12 mouse cellular contexts compared by ENCODE assay signal in genomic region chr16:44549867-44550679, GRCm38 (mm10). TPM values are rescaled to one million over a fixed set of nuclear protein-coding genes. Genes with fewer than 3 reads are reported as not detected.
DNase-seq lines count a peak whose midpoint lies in the region; ATAC-seq and TF ChIP-seq lines count a peak whose summit lies in the region.
"Had no signal": no experiment of that assay in that cellular context is flagged by ENCODE, and none has a peak within 500 bp of the region (broad histone marks: within the 10 kb centered on the region; RNA-seq: fewer than 3 reads in every experiment).

No protein-coding gene starts in this region.

- 31% methylated on average over 7 of the region's 7 CpGs for WGBS in kidney, embryonic 14.5 days
- WGBS in hindbrain, embryonic 14.5 days, result 36% methylated on average over 7 of the region's 7 CpGs
- 42% methylated on average over 7 of the region's 7 CpGs for WGBS in midbrain, postnatal 0 days

- H3K4me1 ChIP-seq in kidney, embryonic 14.5 days (ENCODE audit: control insufficient read depth, insufficient read depth, low read length), result peaks cover 64% of the 10 kb centered on the region
- H3K4me1 ChIP-seq in hindbrain, embryonic 14.5 days (replicated peaks; ENCODE audit: control insufficient read depth, insufficient read depth, low read length), result peaks cover 61% of the 10 kb centered on the region
- H3K4me1 ChIP-seq in midbrain, postnatal 0 days (ENCODE audit: insufficient read depth, low read length), result peaks cover 16% of the 10 kb centered on the region

- no peak for ATAC-seq in kidney, embryonic 14.5 days (ENCODE audit: low FRiP score, low TSS enrichment)
- no peak for ATAC-seq in hindbrain, embryonic 14.5 days (ENCODE audit: low FRiP score)
- peak; percentile 29; the same call in 1 of the 2 replicates for ATAC-seq in midbrain, postnatal 0 days (ENCODE audit: low FRiP score)

- no peaks in the 10 kb centered on the region for H3K9me3 ChIP-seq in kidney, embryonic 14.5 days (ENCODE audit: control insufficient read depth, low read length)
- no peaks in the 10 kb centered on the region for H3K9me3 ChIP-seq in hindbrain, embryonic 14.5 days (ENCODE audit: control insufficient read depth, low read length)
- H3K9me3 ChIP-seq in midbrain, postnatal 0 days (ENCODE audit: low read length), result no peaks in the 10 kb centered on the region

- H3K4me3 ChIP-seq in kidney, embryonic 14.5 days (ENCODE audit: low read length), result no peak overlapping the region
- H3K4me3 ChIP-seq in hindbrain, embryonic 14.5 days (replicated peaks; ENCODE audit: low read length), result no peak overlapping the region
- H3K4me3 ChIP-seq in midbrain, postnatal 0 days (ENCODE audit: low read depth, low read length), result no peak overlapping the region
- H3K4me3 ChIP-seq: erythroblast, embryonic 14.5 days had no signal

- TF ChIP-seq CTCF in midbrain, postnatal 0 days (IDR thresholded peaks at IDR 0.05), result no peak

- H3K4me2 ChIP-seq in kidney, embryonic 14.5 days (replicated peaks; ENCODE audit: low read depth, low read length), result no peak overlapping the region
- H3K4me2 ChIP-seq in hindbrain, embryonic 14.5 days (replicated peaks), result peak overlapping the region; percentile 30; the same call in 1 of the 2 replicates
- H3K4me2 ChIP-seq in midbrain, postnatal 0 days (ENCODE audit: low read depth, low read length, poor library complexity, severe bottlenecking), result no peak overlapping the region
- H3K4me2 ChIP-seq: lung, embryonic 14.5 days had no signal

- no peak overlapping the region for H3K9ac ChIP-seq in kidney, embryonic 14.5 days (ENCODE audit: low read depth, low read length)
- no peak overlapping the region for H3K9ac ChIP-seq in hindbrain, embryonic 14.5 days
- 0 out of 2 replicates have a peak overlapping the region, but pooled peaks have one; percentile 19 for H3K9ac ChIP-seq in midbrain, postnatal 0 days (replicated peaks; ENCODE audit: low read length, poor library complexity, severe bottlenecking)
- H3K9ac ChIP-seq: lung, embryonic 14.5 days had no signal

- no peaks in the 10 kb centered on the region for H3K27me3 ChIP-seq in kidney, embryonic 14.5 days (ENCODE audit: control insufficient read depth, insufficient read depth, low read length)
- no peaks in the 10 kb centered on the region for H3K27me3 ChIP-seq in hindbrain, embryonic 14.5 days (ENCODE audit: control insufficient read depth, insufficient read depth, low read length)
- H3K27me3 ChIP-seq in midbrain, postnatal 0 days (ENCODE audit: insufficient read depth, low read length), result no peaks in the 10 kb centered on the region

- H3K36me3 ChIP-seq in kidney, embryonic 14.5 days (ENCODE audit: control insufficient read depth, insufficient read depth, low read length), result no peaks in the 10 kb centered on the region; the same call in 1 of the 2 replicates
- H3K36me3 ChIP-seq in hindbrain, embryonic 14.5 days (replicated peaks; ENCODE audit: control insufficient read depth, insufficient read depth), result no peaks in the 10 kb centered on the region
- H3K36me3 ChIP-seq in midbrain, postnatal 0 days (ENCODE audit: insufficient read depth, low read length), result no peaks in the 10 kb centered on the region

- 0 out of 2 replicates have a peak overlapping the region, but pooled peaks have one; percentile 9 for H3K27ac ChIP-seq in kidney, embryonic 14.5 days (ENCODE audit: low read depth, low read length)
- H3K27ac ChIP-seq in hindbrain, embryonic 14.5 days, result peak overlapping the region; percentile 20
- H3K27ac ChIP-seq in midbrain, postnatal 0 days (ENCODE audit: low read depth, low read length), result peak overlapping the region; percentile 32; the same call in 1 of the 2 replicates

- peak; percentile 43 for DNase-seq in adrenal gland, postnatal 14 days
- DNase-seq in adrenal gland, adult 18-20 months (ENCODE audit: low spot score in 2 of 2), result no peak
- no peak for DNase-seq in kidney, adult 8-10 months
- DNase-seq in hindbrain, embryonic 14.5 days (ENCODE audit: low spot score), result no peak
- DNase-seq in midbrain, postnatal 0 days (ENCODE audit: low spot score), result no peak
- DNase-seq in spleen, adult 12 weeks (ENCODE audit: low spot score), result no peak
- no peak for DNase-seq in gastrocnemius, postnatal 25 days
- DNase-seq: heart, adult 18-20 months; lung, embryonic 14.5 days; right cerebral cortex, adult 18-20 months had no signal

RNA-seq across cellular contexts. Expression of gene Boc, which starts 8.6 kb away (rescaled TPM):
- total RNA-seq in adrenal gland, postnatal 14 days (2021), result 43.0 and 46.3 TPM in 2 replicates
- total RNA-seq in adrenal gland, adult 18-20 months (2021), result 10 to 100 TPM; 25.2 to 48.5 TPM
- 15.2 and 23.5 TPM in 2 replicates for polyA plus RNA-seq in kidney, embryonic 14.5 days (2014; fragmentation: Nextera tagmentation; extraction: Ambion mirVana)
- 10.1 and 11.8 TPM in 2 replicates for polyA plus RNA-seq in hindbrain, embryonic 14.5 days (2014; fragmentation: Nextera tagmentation; extraction: Ambion mirVana)
- total RNA-seq in midbrain, postnatal 0 days (2014; rRNA removed), result 13.5 and 24.9 TPM in 2 replicates
- 2.7 and 3.9 TPM in 2 replicates for polyA plus RNA-seq in midbrain, postnatal 0 days (2015; fragmentation: Nextera tagmentation; extraction: Ambion mirVana)
- total RNA-seq in gastrocnemius, postnatal 25 days (2021), result 1 to 10 TPM; 4.0 to 5.7 TPM
- polyA plus RNA-seq: erythroblast, embryonic 14.5 days had no signal
